Mouse (Mus musculus) telencephalon, adult 2 months (tissue): ENCODE results near the gene Gm21738.
"Not testable (repeated sequence)": the region's sequence is repeated elsewhere in the genome, so short reads cannot be mapped to it uniquely, and the experiment has no call there.

Source experiments
- DNase-seq: peaks from one replicate; pipeline ENCODE4 v3.0.0-alpha.2; 2011; ENCODE audit warnings: low read depth, low spot score

The Gm21738 gene

DNA sequence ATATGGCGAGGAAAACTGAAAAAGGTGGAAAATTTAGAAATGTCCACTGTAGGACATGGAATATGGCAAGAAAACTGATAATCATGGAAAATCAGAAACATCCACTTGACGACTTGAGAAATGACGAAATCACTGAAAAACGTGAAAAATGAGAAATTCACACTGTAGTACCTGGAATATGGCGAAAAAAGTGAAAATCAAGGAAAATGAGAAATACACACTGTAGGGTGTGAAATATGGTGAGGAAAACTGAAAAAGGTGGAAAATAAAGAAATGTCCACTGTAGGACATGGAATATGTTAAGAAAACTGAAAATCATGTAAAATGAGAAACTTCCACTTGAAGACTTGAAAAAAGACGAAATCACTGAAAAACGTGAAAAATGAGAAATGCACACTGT, at the start of gene Gm21738:
Gene Gm21738, minus strand, starts transcription at position 101 of the 400 bp plus-strand sequence.
- not testable (repeated sequence) for DNase-seq

DNA sequence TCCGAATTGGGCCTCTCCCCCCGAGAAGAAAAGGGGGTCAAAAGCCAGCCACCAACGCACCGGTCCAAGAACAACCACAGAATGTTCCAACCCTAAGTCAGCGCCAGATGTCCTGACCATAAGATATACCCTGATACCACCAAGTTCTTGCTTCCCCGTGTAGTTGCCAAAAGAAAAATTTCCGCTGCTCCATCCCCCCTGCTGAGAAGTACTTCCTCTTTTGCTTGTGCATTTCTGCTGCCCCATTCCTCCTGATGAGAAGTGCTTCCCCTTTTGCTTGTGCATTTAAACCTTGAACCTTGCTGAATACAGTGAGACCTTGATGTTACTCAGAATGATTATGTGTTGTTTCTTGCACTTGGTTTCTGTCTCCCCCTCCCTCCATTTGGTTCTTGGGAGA, 35.0 kb downstream of the Gm21738 start:
- not testable (repeated sequence) for DNase-seq
